Mouse (Mus musculus) intestine, embryonic 15.5 days (tissue): Measurements from ENCODE around the gene Gpr65. TPM values are rescaled to one million over a fixed set of nuclear protein-coding genes. Genes with fewer than 3 reads are reported as not detected.

Experiments used
- ATAC-seq: fragments of 200-750 bp; cut with Nextera tagmentation; 2 replicates; pipeline ENCODE4 v1.8.0; 2017; ENCODE audit warnings: moderate TSS enrichment, moderate library complexity
- H3K27ac ChIP-seq: fragments of 300-500 bp; sonication (generic); 2 replicates; pipeline ENCODE4 v1.5.1; 2015; ENCODE audit warnings: mild to moderate bottlenecking, inconsistent platforms
- H3K27me3 ChIP-seq: fragments of 300-500 bp; sonication (generic); replicated peaks from 2 replicates; pipeline ENCODE4 v1.6.1; 2015; ENCODE audit warnings: inconsistent platforms
- H3K36me3 ChIP-seq: fragments of 300-500 bp; sonication (generic); 2 replicates; pipeline ENCODE4 v1.6.1; 2015; ENCODE audit warnings: inconsistent platforms
- H3K4me1 ChIP-seq: fragments of 300-500 bp; sonication (generic); replicated peaks from 2 replicates; pipeline ENCODE4 v1.6.1; 2015; ENCODE audit warnings: inconsistent platforms
- H3K4me2 ChIP-seq: fragments of 300-500 bp; sonication (generic); replicated peaks from 2 replicates; pipeline ENCODE4 v1.6.1; 2015; ENCODE audit warnings: mild to moderate bottlenecking, inconsistent platforms
- H3K4me3 ChIP-seq: fragments of 300-500 bp; sonication (generic); replicated peaks from 2 replicates; pipeline ENCODE4 v1.5.1; 2015; ENCODE audit warnings: inconsistent platforms
- H3K9ac ChIP-seq: fragments of 300-500 bp; sonication (generic); 2 replicates; pipeline ENCODE4 v1.6.1; 2015; ENCODE audit warnings: inconsistent platforms
- H3K9me3 ChIP-seq: fragments of 300-500 bp; sonication (generic); 2 replicates; pipeline ENCODE4 v1.6.1; 2016; ENCODE audit warnings: inconsistent platforms
- WGBS: fragments of 180-500 bp; shearing (Covaris S2); methylation state at CpG from one replicate; pipeline ENCODE4 v1.1.7; 2015; 5-methylcytosine and 5-hydroxymethylcytosine counted together
- polyA plus RNA-seq: library from polyadenylated mRNA; unstranded; fragments of >200 nt; fragmentation: Nextera tagmentation; extraction: Ambion mirVana; gene quantifications from 2 replicates; pipeline ENCODE4 v1.2.1, GENCODE M21; 2015

Gene Gpr65
- polyA plus RNA-seq, 1 experiment from 2014 or later: 3.0 TPM

DNA sequence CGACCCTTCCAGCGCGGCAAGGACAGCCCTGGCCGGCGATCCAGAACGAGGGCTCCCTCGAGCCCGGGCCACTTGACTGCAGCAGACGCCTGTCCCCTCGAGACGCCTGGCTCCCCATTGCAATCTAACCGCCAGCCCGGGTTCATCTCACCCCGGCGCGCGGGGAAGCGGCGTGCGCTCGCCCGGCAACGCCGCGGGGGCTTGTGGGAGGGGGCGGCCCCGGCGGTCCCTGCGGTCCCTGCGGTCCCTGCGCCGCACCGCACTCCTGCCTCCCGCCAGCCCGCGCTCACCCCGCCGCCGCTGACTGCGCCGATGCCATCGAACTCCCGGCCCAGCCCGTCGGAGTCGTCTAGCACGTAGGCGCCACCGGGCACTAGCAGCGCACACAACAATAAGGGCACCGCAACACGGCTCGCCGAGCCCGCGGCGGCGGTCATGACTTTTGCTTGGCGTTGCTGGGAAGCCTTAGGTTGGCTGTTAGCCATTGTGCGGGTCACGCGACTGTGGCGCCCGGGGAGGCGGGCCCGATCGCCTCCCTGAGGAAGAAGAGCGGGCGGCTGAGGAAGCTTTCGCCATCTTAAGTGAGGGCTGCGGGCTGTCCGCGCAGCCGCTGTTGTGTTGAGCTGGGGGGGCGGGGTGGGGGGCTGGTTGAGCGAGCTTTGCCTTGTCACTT is 9.5 kb upstream of the Gpr65 start, which contains the start of gene Galc:
TSS of gene Galc (minus strand) at position 615 of the 673 bp plus-strand sequence.
- peak within 1 kb of the TSS; percentile 76 for H3K9ac ChIP-seq
- peak within 1 kb of the TSS; percentile 70 for H3K4me2 ChIP-seq
- H3K9me3 ChIP-seq: no peaks in the 10 kb centered on the region
- under 1% methylated on average over 76 of the region's 76 CpGs for WGBS
- H3K27me3 ChIP-seq: no peaks in the 10 kb centered on the region
- peak within 1 kb of the TSS; percentile 73 for H3K4me3 ChIP-seq
- H3K36me3 ChIP-seq: no peaks in the 10 kb centered on the region
- ATAC-seq: peak; percentile 96
- peak within 1 kb of the TSS; percentile 88 for H3K27ac ChIP-seq
- no peaks in the 10 kb centered on the region for H3K4me1 ChIP-seq

DNA sequence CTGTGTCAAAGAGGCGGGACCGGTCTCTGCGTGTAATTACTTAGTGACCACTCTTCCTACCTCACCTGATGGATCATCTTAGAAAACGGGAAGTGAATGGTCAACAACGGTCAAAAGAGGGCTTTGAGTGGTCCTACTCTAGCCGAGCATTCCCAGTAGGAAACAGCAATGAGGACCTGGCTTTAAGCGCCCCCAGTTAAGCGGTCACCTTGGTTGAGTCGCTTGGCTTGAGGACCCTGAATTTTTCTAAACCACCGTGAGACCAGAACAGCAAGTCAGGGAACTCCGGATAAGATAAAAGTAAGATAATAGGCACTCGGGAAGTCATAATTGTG is 8.9 kb upstream of the Gpr65 start:
- no peak for ATAC-seq
- Histone ChIP-seq H3K27me3 (no peaks in the 10 kb centered on the region), H3K9me3 (no peaks in the 10 kb centered on the region), H3K9ac (peak overlapping the region; percentile 76), H3K27ac (peak overlapping the region; percentile 88), H3K4me1 (no peaks in the 10 kb centered on the region), H3K4me2 (peak overlapping the region; percentile 70), H3K36me3 (no peaks in the 10 kb centered on the region), H3K4me3 (peak overlapping the region; percentile 73)
- WGBS: 3% methylated on average over 12 of the region's 12 CpGs

DNA sequence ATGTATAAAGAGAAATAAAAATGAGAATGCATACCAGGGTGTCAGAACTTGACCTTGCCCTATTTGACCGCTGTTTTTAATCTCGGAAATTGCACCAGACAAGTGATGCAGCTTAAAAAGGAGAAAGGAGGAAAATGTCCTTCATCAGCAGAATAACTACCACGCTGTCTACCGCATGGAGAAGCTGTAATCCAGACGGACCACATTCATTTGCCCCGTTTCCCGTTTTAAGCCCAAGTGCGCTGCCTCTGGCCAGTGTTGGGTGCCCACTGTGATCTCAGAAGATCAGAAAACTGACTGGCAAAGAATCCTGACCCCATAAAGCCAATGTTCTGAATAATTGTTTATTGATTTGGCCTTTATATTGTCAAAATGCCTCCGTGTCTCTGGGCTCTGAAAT is 2.7 kb upstream of the Gpr65 start:
- H3K27me3 ChIP-seq: no peaks in the 10 kb centered on the region
- no peaks in the 10 kb centered on the region for H3K9me3 ChIP-seq
- H3K27ac ChIP-seq: no peak overlapping the region
- H3K4me3 ChIP-seq: no peak overlapping the region
- H3K36me3 ChIP-seq: no peaks in the 10 kb centered on the region
- no peak for ATAC-seq
- no peak overlapping the region for H3K9ac ChIP-seq
- H3K4me2 ChIP-seq: no peak overlapping the region
- H3K4me1 ChIP-seq: no peaks in the 10 kb centered on the region
- WGBS: 86% methylated on average over 9 of the region's 9 CpGs

DNA sequence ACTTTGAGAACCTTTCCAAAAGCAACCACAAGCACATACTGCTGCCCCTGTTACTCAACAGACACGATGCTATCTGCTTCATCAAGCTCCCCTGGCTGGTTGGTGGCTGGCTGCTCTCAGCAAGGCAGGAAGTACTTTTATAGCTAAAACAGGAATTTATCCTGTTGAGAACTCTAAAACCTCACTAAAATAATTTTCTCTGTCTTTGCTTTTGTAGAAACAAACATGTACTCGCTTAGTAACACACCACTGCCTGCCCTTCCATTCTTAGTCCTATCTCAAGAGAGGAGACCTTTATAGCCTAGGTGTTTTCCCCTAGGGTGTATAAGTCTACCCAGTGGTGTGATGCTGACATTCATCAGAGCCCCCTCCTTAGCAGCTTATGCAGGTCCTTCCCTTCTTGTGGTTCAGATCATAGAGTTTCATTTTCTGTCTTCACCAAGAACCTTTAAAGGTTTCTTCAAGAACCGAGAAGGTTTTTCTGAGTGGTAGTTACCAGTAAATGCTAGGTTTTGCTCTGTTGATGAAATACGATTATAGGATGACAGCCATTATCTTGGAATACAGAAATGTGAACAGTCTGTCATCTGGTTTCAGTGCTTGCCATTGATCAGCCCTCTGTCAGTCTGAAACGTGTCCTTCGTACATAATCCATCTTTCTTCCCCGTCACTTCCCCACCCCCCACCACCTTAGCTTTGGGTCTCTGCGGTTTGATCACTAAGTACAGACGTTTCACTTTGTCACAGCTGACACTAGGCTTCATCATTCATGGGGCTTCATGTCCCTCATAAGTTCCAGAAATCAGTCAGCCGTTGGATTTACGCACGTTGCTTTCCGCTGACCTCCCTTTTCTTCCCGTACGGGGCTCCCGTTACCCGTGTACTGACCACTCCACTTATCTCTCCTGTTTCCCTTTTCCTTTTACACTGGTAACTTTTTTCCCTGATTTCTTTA is 1.6 kb downstream of the Gpr65 start:
- Histone ChIP-seq H3K27ac (no peak overlapping the region), H3K9me3 (no peaks in the 10 kb centered on the region), H3K36me3 (no peaks in the 10 kb centered on the region), H3K4me2 (no peak overlapping the region), H3K27me3 (no peaks in the 10 kb centered on the region), H3K4me3 (no peak overlapping the region), H3K4me1 (no peaks in the 10 kb centered on the region), H3K9ac (no peak overlapping the region)
- 63% methylated on average over 17 of the region's 17 CpGs for WGBS
- ATAC-seq: no peak

DNA sequence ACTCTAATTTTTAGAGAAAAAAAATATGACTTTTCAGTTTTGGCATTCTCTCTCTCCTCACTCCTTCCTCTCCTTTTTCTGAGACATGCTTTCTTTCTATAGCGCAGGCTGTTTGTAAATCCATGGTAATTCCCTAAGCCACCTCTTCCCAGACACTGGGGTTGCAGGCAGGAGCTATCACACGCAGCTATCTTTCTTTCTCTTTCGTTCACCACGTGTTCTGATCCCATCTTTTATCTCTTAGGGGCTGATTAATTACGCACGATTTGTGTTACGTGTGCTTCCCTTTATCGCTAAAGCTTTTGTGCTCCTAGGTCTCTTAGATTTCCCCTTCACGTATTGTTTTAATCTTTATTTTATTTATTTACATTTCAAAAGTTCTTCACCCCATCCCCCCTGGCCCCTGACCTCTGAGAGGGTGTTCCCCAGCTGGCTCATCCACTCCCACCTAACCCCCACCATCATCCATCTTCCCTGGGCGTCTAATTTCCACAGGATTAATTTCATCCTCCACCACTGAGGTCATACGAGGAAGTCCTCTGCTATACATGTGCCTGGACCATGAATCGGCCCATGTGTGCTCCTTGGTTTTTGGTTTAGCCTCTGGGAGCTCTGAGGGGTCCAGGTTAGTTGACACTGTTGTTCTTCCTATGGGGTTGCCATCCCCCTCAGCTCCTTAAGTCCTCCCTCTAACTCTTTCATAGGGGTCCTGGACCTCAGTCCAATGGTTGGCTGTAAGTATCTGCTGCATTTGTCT is 2.6 kb downstream of the Gpr65 start:
- no peak for ATAC-seq
- no peaks in the 10 kb centered on the region for H3K36me3 ChIP-seq
- no peaks in the 10 kb centered on the region for H3K4me1 ChIP-seq
- no peaks in the 10 kb centered on the region for H3K27me3 ChIP-seq
- 50% methylated on average over 12 of the region's 12 CpGs for WGBS
- no peak overlapping the region for H3K27ac ChIP-seq
- no peak overlapping the region for H3K9ac ChIP-seq
- no peak overlapping the region for H3K4me3 ChIP-seq
- H3K4me2 ChIP-seq: no peak overlapping the region
- no peaks in the 10 kb centered on the region for H3K9me3 ChIP-seq

DNA sequence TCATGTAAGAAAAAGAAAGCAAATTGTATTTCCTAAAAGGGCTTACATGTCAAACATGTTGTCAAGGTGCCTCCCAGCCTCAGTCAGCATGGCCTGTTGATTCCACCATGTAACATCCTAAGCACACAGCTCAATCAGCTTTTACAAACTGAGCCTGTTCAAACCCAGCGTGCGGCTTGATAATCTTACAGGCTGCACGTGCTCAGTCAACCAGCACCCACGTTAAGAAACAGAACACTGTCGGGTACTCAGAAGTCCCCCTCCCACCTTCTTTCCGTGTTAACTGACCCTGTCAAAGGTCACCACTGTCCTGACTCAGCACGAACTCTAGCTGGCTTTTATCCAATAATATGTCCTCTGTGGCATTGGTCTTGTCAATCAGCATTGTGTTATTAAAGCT is 4.0 kb downstream of the Gpr65 start:
- Histone ChIP-seq H3K4me2 (no peak overlapping the region), H3K27me3 (no peaks in the 10 kb centered on the region), H3K4me3 (no peak overlapping the region), H3K27ac (no peak overlapping the region), H3K9ac (no peak overlapping the region), H3K9me3 (no peaks in the 10 kb centered on the region), H3K4me1 (no peaks in the 10 kb centered on the region), H3K36me3 (no peaks in the 10 kb centered on the region)
- no peak for ATAC-seq
- 76% methylated on average over 7 of the region's 7 CpGs for WGBS

- Histone ChIP-seq H3K4me3 (no peak overlapping the region), H3K27ac (no peak overlapping the region), H3K9me3 (no peaks in the 10 kb centered on the region), H3K4me1 (no peaks in the 10 kb centered on the region), H3K9ac (no peak overlapping the region), H3K27me3 (no peaks in the 10 kb centered on the region), H3K4me2 (no peak overlapping the region), H3K36me3 (no peaks in the 10 kb centered on the region)
- WGBS: 30% methylated on average over 5 of the region's 5 CpGs
- peak; percentile 66; the same call in 1 of the 2 replicates for ATAC-seq
Measured at GRCm38 (mm10) chr12:98280530-98280929, 12.1 kb downstream of the Gpr65 start.

DNA sequence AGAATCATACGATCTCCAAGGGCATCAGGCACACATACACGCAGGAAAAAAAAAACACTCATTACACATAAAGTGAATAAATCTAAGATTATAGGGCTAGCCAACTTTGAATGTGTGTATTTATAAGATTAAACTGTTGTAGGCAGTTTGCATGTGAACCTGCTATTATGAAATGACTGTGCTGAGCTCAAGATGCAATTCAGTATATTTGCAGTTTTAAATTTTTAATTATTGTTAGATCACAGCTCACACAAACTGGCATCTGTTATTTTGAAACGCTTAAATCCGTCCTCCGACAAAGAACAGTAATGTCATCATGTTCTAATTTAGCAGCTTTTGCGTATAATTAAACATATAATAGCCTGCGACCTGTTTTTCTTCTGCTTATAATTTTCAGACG is 12.6 kb downstream of the Gpr65 start:
- ATAC-seq: no peak
- H3K9me3 ChIP-seq: no peaks in the 10 kb centered on the region
- H3K4me2 ChIP-seq: no peak overlapping the region
- H3K27ac ChIP-seq: no peak overlapping the region
- no peaks in the 10 kb centered on the region for H3K4me1 ChIP-seq
- no peaks in the 10 kb centered on the region for H3K36me3 ChIP-seq
- 73% methylated on average over 8 of the region's 8 CpGs for WGBS
- H3K9ac ChIP-seq: no peak overlapping the region
- no peaks in the 10 kb centered on the region for H3K27me3 ChIP-seq
- no peak overlapping the region for H3K4me3 ChIP-seq

DNA sequence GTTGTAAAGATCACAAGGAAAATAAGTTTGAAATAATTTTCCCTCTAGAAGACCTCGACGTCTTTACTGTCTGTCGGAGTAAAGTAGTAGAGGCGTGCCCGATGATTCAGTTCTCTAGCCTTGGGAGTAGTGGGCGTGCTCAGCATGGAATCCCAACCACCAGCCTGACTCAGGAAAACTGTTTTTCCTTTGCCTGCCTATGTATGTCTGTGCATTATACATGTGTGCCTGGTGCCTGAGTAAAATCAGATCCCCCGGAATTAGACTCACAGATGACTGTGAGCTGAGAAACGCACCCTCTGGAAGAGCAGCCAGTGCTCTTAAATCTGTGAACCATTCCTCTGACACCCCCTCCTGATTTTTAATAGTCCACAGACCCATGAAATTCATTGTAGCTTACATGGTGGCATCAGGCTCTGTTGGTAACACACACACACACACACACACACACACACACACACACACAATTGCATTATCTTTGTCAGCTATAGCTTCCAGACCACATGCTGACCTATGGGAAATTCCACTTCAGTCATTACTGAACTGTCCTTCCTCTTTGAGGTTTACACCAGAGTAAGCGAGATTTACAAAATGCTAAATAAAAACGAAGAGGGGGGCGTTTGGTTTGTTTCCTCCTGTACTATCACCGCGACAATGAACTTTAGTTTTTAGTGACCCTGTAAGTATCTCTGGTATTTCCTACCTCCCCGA is 14.5 kb downstream of the Gpr65 start:
- WGBS: 76% methylated on average over 14 of the region's 14 CpGs
- H3K9ac ChIP-seq: no peak overlapping the region

GRCm38 (mm10) chr12:98283487-98283860 is 15.0 kb downstream of the Gpr65 start:
- no peak overlapping the region for H3K4me3 ChIP-seq
- no peak overlapping the region for H3K9ac ChIP-seq
- no peak overlapping the region for H3K27ac ChIP-seq
- H3K9me3 ChIP-seq: no peaks in the 10 kb centered on the region
- no peaks in the 10 kb centered on the region for H3K36me3 ChIP-seq
- WGBS: 44% methylated on average over 3 of the region's 3 CpGs
- no peaks in the 10 kb centered on the region for H3K27me3 ChIP-seq
- no peaks in the 10 kb centered on the region for H3K4me1 ChIP-seq
- no peak for ATAC-seq
- no peak overlapping the region for H3K4me2 ChIP-seq

More for the DNA sequence above, 14.5 kb downstream of the Gpr65 start:
- Histone ChIP-seq H3K27me3 (no peaks in the 10 kb centered on the region), H3K27ac (no peak overlapping the region), H3K4me2 (no peak overlapping the region), H3K36me3 (no peaks in the 10 kb centered on the region), H3K9me3 (no peaks in the 10 kb centered on the region), H3K4me3 (no peak overlapping the region), H3K4me1 (no peaks in the 10 kb centered on the region)
- no peak for ATAC-seq

GRCm38 (mm10) chr12:98284477-98284876 is 16.0 kb downstream of the Gpr65 start:
- Histone ChIP-seq H3K4me2 (no peak overlapping the region), H3K9ac (no peak overlapping the region), H3K4me1 (no peaks in the 10 kb centered on the region), H3K9me3 (no peaks in the 10 kb centered on the region), H3K36me3 (no peaks in the 10 kb centered on the region), H3K4me3 (no peak overlapping the region), H3K27ac (no peak overlapping the region), H3K27me3 (no peaks in the 10 kb centered on the region)
- ATAC-seq: no peak
- 81% methylated on average over 3 of the region's 3 CpGs for WGBS

DNA sequence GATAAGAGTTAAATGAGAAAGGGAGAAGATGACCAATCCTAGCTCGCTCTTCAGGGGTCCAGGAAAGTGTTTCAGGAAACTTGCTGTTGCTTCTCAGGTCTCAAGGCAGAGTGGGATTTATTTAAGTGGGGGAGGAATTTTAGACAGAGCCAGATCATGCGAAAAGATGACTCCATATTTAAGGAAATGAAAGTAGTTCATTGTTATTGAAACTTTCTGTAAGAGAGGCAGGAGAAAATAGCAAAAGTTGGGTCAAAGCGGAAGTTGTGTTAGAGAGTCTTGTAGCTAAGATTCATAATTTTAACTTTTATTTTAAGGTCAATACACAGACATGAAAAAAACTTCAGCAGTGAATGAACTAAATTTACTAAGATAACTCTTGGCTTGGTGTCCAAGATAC is 22.0 kb downstream of the Gpr65 start:
- H3K9me3 ChIP-seq: no peaks in the 10 kb centered on the region
- no peak overlapping the region for H3K9ac ChIP-seq
- no peaks in the 10 kb centered on the region for H3K27me3 ChIP-seq
- no peak overlapping the region for H3K4me3 ChIP-seq
- H3K27ac ChIP-seq: no peak overlapping the region
- H3K4me2 ChIP-seq: no peak overlapping the region
- 73% methylated on average over 3 of the region's 3 CpGs for WGBS
- H3K36me3 ChIP-seq: no peaks in the 10 kb centered on the region
- no peaks in the 10 kb centered on the region for H3K4me1 ChIP-seq
- ATAC-seq: no peak
